Mouse (Mus musculus) megakaryocyte, embryonic 14.5 days (primary cell): ENCODE data around the gene Itgb5. TPM values are rescaled to one million over a fixed set of nuclear protein-coding genes. Genes with fewer than 3 reads are reported as not detected.

Experiments used
- H3K27me3 ChIP-seq: replicated peaks from 2 replicates; pipeline ENCODE3; 2012; ENCODE audit warnings: inconsistent platforms
- H3K36me3 ChIP-seq: replicated peaks from 2 replicates; pipeline ENCODE3; 2012; ENCODE audit warnings: low read length, inconsistent platforms, mixed read lengths
- H3K4me1 ChIP-seq: 2 replicates; pipeline ENCODE4 v1.6.1; 2012; ENCODE audit warnings: inconsistent platforms
- H3K4me3 ChIP-seq: replicated peaks from 2 replicates; pipeline ENCODE3; 2012; ENCODE audit warnings: moderate library complexity, mild to moderate bottlenecking, inconsistent platforms
- H3K9me3 ChIP-seq: 2 replicates; pipeline ENCODE4 v1.6.1; 2012; ENCODE audit warnings: inconsistent platforms
- FLI1 ChIP-seq: IDR thresholded peaks from 2 replicates; pipeline ENCODE4 v1.6.1; 2012; ENCODE audit warnings: low read length, inconsistent platforms, mixed read lengths
- GATA1 ChIP-seq: IDR thresholded peaks from 3 replicates; pipeline ENCODE4 v1.6.1; 2012; ENCODE audit warnings: mixed read lengths, low read length, inconsistent platforms, borderline replicate concordance
- polyA plus RNA-seq: library from polyadenylated mRNA; stranded (reverse); fragments of >175 nt; gene quantifications from 2 replicates; pipeline ENCODE4 v1.2.3, GENCODE M21; 2012; ENCODE audit warnings: low replicate concordance; ENCODE audit not compliant: insufficient read depth

Itgb5 gene
- polyA plus RNA-seq, 1 experiment = 13.0 TPM

DNA sequence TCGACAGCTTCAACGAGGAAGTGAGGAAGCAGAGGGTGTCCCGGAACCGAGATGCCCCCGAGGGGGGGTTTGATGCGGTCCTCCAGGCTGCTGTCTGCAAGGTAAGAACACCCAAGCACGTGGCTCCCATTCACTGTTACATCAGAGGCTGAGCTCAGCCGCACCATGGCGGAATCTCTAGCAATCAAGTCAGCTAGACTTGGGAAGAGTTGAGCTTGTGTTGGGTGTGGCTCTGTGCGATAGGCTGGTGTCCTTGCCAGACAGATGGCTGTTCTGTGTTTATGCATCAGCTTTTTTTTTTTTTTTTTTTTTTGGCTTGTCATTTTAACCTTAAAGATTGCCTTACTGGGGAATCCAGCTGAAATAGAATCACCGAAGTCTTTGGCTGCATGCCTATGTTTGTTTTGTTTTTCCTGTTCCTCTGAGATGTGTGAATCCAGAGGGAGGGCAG lies 55.6 kb downstream of the Itgb5 start:
- no peak overlapping the region for H3K4me3 ChIP-seq
- H3K4me1 ChIP-seq = peaks cover 20% of the 10 kb centered on the region
- peaks cover 69% of the 10 kb centered on the region for H3K27me3 ChIP-seq
- TF ChIP-seq GATA1 (no peak), FLI1 (no peak)
- H3K36me3 ChIP-seq = no peaks in the 10 kb centered on the region
- no peaks in the 10 kb centered on the region for H3K9me3 ChIP-seq

DNA sequence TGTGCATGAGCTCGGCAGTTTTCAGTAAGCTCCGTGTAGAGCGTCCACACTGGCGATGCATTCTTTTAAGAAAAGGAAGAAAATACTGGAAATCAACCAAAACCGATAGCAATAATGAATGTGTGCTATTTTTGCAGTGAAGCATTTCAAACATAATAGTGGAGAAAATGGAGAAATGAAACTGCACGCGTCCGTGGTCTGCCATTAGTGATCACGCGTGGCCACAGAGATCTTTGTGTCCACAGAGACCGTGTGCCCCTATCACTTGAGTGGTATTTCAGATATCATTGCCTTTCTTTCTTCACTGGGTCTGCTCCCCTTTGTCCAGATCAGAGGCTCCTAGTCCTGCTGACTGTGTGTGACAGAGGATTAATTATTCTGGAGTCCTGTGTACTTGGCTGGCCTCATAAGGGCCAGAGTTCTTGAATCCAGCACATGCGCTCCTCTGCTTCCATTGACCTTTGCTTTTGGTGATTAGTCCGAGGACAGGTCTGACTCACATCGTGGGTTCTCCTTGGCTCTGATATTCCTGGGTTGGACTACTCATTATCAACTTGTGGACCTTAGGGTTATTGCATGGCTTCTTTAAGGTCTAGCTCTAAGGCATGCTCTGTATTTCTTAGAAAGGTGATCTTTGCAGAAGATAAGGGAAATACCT lies 56.3 kb downstream of the Itgb5 start:
- Histone ChIP-seq H3K9me3 (no peaks in the 10 kb centered on the region), H3K27me3 (peaks cover 73% of the 10 kb centered on the region), H3K36me3 (no peaks in the 10 kb centered on the region), H3K4me3 (no peak overlapping the region), H3K4me1 (peaks cover 15% of the 10 kb centered on the region)
- TF ChIP-seq GATA1 (no peak), FLI1 (no peak)

DNA sequence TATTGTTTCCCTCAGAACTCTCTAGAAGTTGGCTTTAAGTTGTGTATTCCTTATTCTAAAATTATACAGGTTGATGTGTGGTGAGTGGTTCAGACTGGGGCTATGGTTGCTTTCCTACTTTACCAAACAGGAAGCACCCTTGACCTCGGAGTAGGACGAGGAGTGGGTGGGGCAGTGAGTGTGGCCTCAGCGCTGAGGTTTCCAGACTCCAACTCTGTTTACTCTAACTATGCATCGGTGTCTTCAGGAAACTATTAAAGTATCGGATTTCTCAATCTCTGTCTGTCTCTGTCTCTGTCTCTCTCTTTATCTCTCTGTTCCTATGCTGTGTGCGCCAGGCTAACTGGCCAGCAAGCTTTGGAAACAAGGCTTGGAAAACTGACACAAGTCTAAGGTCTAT lies 57.2 kb downstream of the Itgb5 start:
- Histone ChIP-seq H3K4me3 (no peak overlapping the region), H3K9me3 (no peaks in the 10 kb centered on the region), H3K4me1 (peaks cover 23% of the 10 kb centered on the region), H3K27me3 (peaks cover 77% of the 10 kb centered on the region), H3K36me3 (no peaks in the 10 kb centered on the region)
- no peak for TF ChIP-seq FLI1
- no peak for TF ChIP-seq GATA1

DNA sequence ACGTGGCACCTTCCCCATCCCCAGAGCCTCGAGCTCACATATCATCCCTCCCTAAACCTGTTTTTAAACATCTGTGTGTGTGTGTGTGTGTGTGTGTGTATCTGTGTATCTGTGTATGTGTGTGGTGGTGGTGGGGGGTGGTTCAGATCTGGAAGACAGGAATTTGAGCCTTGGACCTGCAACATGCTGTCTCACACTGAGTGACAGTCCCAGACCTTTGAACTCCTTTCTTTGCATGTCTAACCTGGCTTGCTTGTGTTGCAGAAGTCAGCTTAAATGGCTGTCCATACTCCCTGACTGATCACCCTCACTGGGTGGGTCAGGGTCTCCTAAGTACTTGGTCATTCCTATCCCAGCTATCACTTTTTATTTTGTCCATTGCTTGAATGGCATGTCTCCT lies 58.5 kb downstream of the Itgb5 start:
- no peak for TF ChIP-seq FLI1
- TF ChIP-seq GATA1 = no peak
- H3K27me3 ChIP-seq = peaks cover 73% of the 10 kb centered on the region
- no peaks in the 10 kb centered on the region for H3K36me3 ChIP-seq
- peaks cover 28% of the 10 kb centered on the region for H3K4me1 ChIP-seq
- no peak overlapping the region for H3K4me3 ChIP-seq
- no peaks in the 10 kb centered on the region for H3K9me3 ChIP-seq

DNA sequence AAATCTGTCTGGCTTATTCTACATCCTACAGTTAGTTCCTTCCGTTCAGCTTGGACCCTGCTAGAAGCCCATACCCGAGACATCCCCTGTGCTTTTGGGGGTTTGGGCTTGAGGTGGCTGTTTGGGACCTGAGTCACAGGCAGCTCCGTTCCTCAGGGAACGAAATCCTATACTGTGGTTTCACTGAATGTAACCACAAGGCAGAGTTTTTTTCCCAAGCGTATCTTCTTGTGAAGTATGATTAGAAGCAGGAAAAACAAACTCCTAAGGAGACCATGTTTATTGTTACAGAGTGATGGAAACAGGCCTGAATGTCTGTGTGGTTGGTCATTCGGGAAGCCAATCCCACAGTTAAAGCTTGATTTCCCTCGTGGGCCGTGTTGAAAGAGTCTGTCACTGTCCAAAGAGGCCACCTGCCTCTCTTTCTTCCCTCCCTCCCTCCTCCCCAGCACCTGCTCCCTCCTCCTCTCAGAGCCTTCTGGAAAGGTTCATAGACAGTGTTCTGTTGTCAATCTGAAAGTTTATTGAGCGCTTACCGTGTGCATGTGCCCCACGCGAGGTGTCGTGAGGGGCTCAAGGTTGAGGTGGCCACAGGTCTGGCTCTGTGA lies 59.6 kb downstream of the Itgb5 start:
- Histone ChIP-seq H3K36me3 (no peaks in the 10 kb centered on the region), H3K27me3 (peaks cover 65% of the 10 kb centered on the region), H3K4me3 (no peak overlapping the region), H3K9me3 (no peaks in the 10 kb centered on the region), H3K4me1 (peaks cover 29% of the 10 kb centered on the region)
- no peak for TF ChIP-seq FLI1
- no peak for TF ChIP-seq GATA1

DNA sequence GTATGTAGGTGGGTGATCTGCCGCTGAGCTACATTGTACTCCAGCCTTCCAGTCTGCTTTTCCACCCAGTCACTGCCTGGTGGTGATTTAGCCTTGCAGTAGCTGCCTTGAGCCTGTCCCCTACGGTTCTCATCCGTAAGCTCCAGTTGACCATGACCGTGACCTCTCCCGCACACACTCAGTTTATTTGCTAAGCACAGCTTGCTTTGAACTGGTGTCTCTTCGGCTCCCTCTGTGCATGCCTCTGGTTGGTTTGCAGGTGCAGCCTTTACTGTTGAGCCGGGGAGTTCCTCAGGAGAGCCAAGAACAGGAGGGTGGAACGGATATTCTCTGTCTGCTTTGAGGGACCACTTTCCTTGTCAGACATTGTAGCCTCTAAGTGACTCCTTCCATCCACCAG lies 61.6 kb downstream of the Itgb5 start:
- no peak for TF ChIP-seq GATA1
- no peak for TF ChIP-seq FLI1
- H3K4me1 ChIP-seq = peaks cover 43% of the 10 kb centered on the region
- H3K9me3 ChIP-seq = no peaks in the 10 kb centered on the region
- no peaks in the 10 kb centered on the region for H3K36me3 ChIP-seq
- H3K4me3 ChIP-seq = no peak overlapping the region
- H3K27me3 ChIP-seq = peaks cover 55% of the 10 kb centered on the region

DNA sequence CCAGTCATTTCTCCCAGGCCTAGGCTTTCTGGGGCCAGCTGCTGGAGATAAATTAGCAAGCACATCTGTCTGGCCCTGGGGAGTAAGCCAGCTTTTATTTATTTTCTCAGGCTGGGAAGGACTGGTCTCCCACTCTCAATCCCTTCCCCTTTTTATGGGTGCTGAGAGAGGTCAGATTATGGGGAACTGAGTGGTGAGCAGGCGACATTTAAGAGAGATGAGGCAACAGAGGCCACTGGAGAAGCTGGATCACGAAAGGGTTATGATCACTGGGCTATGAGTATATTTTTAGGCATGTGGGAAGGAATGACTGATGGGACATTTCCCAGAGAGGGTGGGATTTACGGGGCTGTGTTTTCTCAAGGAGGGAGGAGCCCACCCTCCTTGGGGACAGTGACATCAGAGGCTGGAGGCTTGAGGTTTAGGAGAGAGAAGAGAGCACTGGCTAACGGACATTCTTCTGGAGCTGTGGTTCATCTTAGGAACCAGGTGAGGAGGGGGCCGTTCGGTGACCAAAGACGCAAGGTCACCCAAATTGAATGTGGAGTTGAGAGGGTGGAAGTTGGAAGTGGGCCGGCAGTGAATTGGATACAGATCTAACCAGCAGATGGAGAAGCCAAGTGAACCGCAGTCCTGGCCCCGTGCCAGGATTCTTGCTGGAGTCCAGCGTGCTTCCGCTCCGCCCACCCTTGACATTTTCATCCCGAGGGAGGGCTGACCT lies 62.3 kb downstream of the Itgb5 start:
- Histone ChIP-seq H3K27me3 (peaks cover 50% of the 10 kb centered on the region), H3K4me1 (peaks cover 42% of the 10 kb centered on the region), H3K36me3 (no peaks in the 10 kb centered on the region), H3K4me3 (peak overlapping the region; percentile 46), H3K9me3 (no peaks in the 10 kb centered on the region)
- TF ChIP-seq FLI1 (no peak), GATA1 (no peak)

DNA sequence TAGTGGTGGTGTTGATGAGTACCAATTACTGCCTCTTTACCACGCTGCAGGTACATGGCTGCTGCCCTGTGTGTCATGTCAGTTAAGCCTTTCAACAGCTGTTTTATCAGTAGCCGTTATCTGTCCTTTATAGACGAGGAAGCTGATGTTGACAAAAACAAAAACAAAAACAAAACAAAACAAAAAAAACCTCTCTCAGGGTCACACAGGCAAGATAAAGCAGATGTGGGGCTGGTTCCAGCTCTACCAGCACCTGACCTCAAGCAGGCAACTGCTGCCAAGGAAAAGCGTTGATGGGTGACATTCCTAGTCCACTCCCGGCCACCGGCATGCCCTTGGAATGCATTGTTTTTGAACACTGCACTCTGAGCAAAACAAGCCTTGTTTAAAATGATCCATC lies 63.1 kb downstream of the Itgb5 start:
- peaks cover 48% of the 10 kb centered on the region for H3K4me1 ChIP-seq
- no peaks in the 10 kb centered on the region for H3K9me3 ChIP-seq
- no peaks in the 10 kb centered on the region for H3K36me3 ChIP-seq
- peaks cover 52% of the 10 kb centered on the region for H3K27me3 ChIP-seq
- peak overlapping the region; percentile 51 for H3K4me3 ChIP-seq
- TF ChIP-seq GATA1 (no peak), FLI1 (no peak)

DNA sequence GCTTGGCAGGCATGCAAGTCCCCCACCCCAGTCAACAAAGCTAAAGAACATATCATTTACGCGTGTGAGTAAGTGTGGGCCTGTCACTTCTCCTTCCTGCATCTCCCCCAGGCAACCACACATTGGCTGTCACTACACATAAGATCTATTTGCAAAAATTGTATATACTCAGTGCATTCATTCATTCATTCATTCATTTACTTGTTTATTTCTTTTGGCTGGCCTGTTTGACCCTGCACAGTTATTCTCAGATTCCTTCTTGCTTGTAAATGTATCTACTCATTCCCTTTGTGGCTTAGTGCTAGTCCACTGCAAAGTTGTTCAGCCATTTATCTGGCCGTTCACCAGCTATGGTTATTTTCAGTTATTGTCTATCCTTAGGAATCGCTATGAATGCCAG lies 64.3 kb downstream of the Itgb5 start:
- no peaks in the 10 kb centered on the region for H3K36me3 ChIP-seq
- peaks cover 55% of the 10 kb centered on the region for H3K27me3 ChIP-seq
- H3K9me3 ChIP-seq = no peaks in the 10 kb centered on the region
- TF ChIP-seq FLI1 = no peak
- TF ChIP-seq GATA1 = no peak
- H3K4me1 ChIP-seq = peaks cover 48% of the 10 kb centered on the region
- H3K4me3 ChIP-seq = no peak overlapping the region

DNA sequence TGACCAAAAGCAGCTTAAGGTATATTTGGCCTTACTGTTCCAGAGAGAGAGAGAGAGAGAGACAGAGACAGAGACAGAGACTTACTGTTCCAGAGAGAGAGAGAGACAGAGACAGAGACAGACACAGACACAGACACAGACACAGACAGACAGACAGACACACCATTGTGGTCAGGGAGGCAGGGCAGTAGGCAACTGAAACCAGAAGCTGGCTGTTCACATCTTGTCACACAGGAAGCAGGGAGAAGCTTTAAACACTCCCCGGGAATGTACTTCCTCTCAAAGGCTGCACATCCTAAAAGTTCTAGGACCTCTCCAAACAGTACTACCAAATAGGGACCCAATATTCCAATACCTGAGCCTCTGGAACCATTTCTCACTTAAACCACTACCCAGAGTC lies 65.0 kb downstream of the Itgb5 start:
- Histone ChIP-seq H3K9me3 (no peaks in the 10 kb centered on the region), H3K27me3 (peaks cover 55% of the 10 kb centered on the region), H3K36me3 (no peaks in the 10 kb centered on the region), H3K4me3 (peak overlapping the region; percentile 56), H3K4me1 (peaks cover 48% of the 10 kb centered on the region)
- TF ChIP-seq GATA1 = no peak
- no peak for TF ChIP-seq FLI1
